Mouse (Mus musculus) skeletal muscle tissue, postnatal 0 days (tissue): ENCODE data around the gene Gm49776. TPM values are rescaled to one million over a fixed set of nuclear protein-coding genes. Genes with fewer than 3 reads are reported as not detected.
A peak's percentile ranks its signal among the peaks of the same experiment; 100 is the strongest.

Source experiments
- microRNA counts: library from miRNA; unstranded; fragments of <30 nt; microRNA quantifications from one replicate; lab custom pipeline; 2015
- microRNA-seq, 2 experiments: library from miRNA; unstranded; fragments of <30 nt; microRNA quantifications; one replicate each; pipeline ENCODE4; 2016
- polyA plus RNA-seq: library from polyadenylated mRNA; unstranded; fragments of >200 nt; fragmentation: Nextera tagmentation; extraction: Ambion mirVana; gene quantifications from 2 replicates; pipeline ENCODE4 v1.2.1, GENCODE M21; 2015

The Gm49776 gene
- 1.4 TPM in 1 of 2 replicates, not detected in the other for polyA plus RNA-seq

DNA sequence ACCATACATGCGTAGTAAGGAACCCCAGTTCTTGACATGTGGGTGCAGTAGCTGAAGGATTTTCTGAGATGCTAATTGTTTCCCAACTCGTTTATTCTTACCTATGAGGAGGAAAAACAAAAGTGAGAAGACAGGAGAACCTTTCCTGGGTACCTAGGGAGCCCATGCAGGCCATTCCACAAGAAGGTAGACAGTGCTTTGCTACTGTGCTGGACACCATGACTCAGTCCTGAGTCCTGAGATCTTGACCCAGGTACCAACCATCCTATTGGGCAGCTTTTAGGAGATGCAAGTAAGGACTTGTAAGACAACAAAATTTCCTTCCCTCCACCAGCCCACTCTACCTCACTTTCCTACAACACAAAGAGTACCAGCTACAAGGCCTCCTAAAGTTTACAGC is at the start of gene Gm49776:
Gene Gm49776 (minus strand): TSS at position 101 of the 400 bp plus-strand sequence.

GRCm38 (mm10) chr16:18289067-18289588 is 31.0 kb upstream of the Gm49776 start, which contains the start of gene Dgcr8:
Gene Dgcr8, minus strand, starts transcription at chr16:18289246.

GRCm38 (mm10) chr16:18248433-18249363 is 9.4 kb downstream of the Gm49776 start, which contains the start of the genes Trmt2a and Ranbp1:
Gene Trmt2a, plus strand, starts transcription at chr16:18248679.
Gene Ranbp1, minus strand, starts transcription at chr16:18248732.

DNA sequence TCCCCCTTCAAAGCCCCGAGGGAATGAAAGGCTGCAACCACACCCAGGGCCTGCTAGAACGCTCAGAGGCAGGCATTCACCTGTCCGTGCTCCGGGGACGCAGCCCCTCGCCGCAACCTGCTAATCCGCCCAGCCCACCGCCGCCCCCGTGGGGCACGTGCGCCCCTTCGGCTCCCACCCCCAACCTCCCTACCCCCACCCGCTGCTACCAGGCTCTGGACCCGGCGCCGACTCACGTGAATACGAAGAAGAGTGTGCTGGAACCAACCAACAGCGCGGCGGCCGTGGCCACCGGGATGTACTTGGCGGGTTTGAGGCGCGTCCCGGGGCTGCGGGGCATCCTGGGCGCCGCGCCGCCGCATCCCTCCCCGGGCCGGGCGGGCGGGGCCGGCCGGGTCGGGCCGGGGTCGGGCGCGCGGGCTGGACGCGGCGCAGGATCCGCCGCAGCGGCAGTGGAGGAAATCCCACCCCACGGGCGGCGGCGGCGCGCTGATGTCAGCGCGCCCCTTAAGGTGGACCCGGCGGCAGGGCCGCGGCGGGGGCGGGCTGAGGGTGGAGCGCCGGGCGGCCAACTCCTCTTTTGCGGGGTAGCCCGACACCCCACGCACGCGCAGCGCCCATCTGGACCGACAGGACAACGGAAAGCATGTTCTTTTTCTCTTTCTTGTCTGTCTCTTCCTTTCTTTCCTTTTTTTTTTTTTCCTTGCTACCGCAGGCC is 23.3 kb downstream of the Gm49776 start, which contains the start of gene Zdhhc8:
Gene Zdhhc8 (minus strand): TSS at position 466 of the 718 bp plus-strand sequence.

DNA sequence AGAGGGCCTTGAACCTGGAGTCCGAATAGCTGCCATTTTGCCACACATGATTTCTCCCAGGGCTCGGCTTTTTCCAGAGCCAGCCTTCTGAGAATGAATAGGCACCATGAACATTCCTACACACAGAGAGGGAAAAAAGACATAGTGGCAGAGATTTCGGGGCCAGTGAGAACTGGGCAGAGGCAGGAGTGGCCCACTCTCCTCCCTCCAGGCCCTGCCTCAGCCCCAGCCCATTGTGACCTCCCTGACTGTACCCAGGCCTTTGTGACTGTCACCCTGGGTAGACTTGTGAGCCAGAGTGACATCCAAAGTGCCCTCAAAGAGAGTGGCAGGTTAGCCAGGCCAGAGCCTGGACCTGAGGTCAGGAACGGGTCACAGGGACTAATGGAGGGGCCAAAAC is 40.5 kb downstream of the Gm49776 start, which contains the start of gene Ccdc188:
Gene Ccdc188 (plus strand): TSS at position 301 of the 400 bp plus-strand sequence.

MicroRNAs encoded within 50 kb of the gene (microRNA counts, 519-probe panel; counts per million panel counts)
- 296 counts per million, percentile 58 among the panel's probes with 10 or more counts for microRNA mmu-miR-1306 (lab: Ali Mortazavi, UCI)

Small RNA genes within 50 kb of the gene (microRNA-seq; reads per million reads assigned to microRNA genes)
- gene Gm24572 (0 to 0.42 reads per million in 2 experiments), gene Mir1306 (99.3 to 139 reads per million in 2 experiments)

Other genes with a start within 250 kb of the Gm49776 start
- 64.5 and 71.5 TPM in 2 replicates for gene Dgcr6, start 205.5 kb downstream of the Gm49776 start, polyA plus RNA-seq
- gene Prodh, start 168.1 kb downstream of the Gm49776 start, polyA plus RNA-seq: 5.5 and 7.0 TPM in 2 replicates
- 0.26 and 0.37 TPM in 2 replicates for gene Rtn4r, start 130.7 kb downstream of the Gm49776 start, polyA plus RNA-seq
- not detected in 2 replicates for gene Ccdc188, start 40.4 kb downstream of the Gm49776 start, polyA plus RNA-seq
- 20.2 and 20.5 TPM in 2 replicates for gene Zdhhc8, start 23.2 kb downstream of the Gm49776 start, polyA plus RNA-seq
- gene Trmt2a, start 9.6 kb downstream of the Gm49776 start, polyA plus RNA-seq: 36.3 and 37.2 TPM in 2 replicates
- 151 and 209 TPM in 2 replicates for gene Ranbp1, start 9.6 kb downstream of the Gm49776 start, polyA plus RNA-seq
- 10.9 and 13.9 TPM in 2 replicates for gene Dgcr8, start 30.9 kb upstream of the Gm49776 start, polyA plus RNA-seq
- 22.1 and 27.7 TPM in 2 replicates for gene Tango2, start 89.8 kb upstream of the Gm49776 start, polyA plus RNA-seq
- gene Arvcf, start 89.9 kb upstream of the Gm49776 start, polyA plus RNA-seq: 16.2 and 18.4 TPM in 2 replicates
- 19.4 and 20.9 TPM in 2 replicates for gene Txnrd2, start 168.1 kb upstream of the Gm49776 start, polyA plus RNA-seq
- gene Comt, start 168.5 kb upstream of the Gm49776 start, polyA plus RNA-seq: 111 and 116 TPM in 2 replicates
- 4.8 and 6.1 TPM in 2 replicates for gene Gnb1l, start 240.4 kb upstream of the Gm49776 start, polyA plus RNA-seq
- 0.93 and 1.5 TPM in 2 replicates for gene Rtl10, start 240.6 kb upstream of the Gm49776 start, polyA plus RNA-seq